Mouse (Mus musculus) cerebellum, adult (tissue): ENCODE data around the gene Nrn1.

Experiments
- ATAC-seq: cut with Nextera tagmentation; 2 replicates; pipeline ENCODE4 v1.9.2; 2017; ENCODE audit warnings: mild to moderate bottlenecking, moderate library complexity, mixed read lengths; ENCODE audit not compliant: insufficient number of reproducible peaks, low FRiP score, low TSS enrichment

Nrn1 gene

GRCm38 (mm10) chr13:36734731-36735571 lies at the start of gene Nrn1:
Gene Nrn1, minus strand, starts transcription at chr13:36735131.
- ATAC-seq: peak; percentile 27

- no peak for ATAC-seq
These were observed 44.7 kb upstream of the Nrn1 start for GRCm38 (mm10) chr13:36779626-36780025.

- ATAC-seq: no peak
These were observed 31.9 kb upstream of the Nrn1 start for GRCm38 (mm10) chr13:36766801-36767200.

- ATAC-seq: no peak
These were observed 16.9 kb upstream of the Nrn1 start for GRCm38 (mm10) chr13:36751861-36752260.

- no peak for ATAC-seq
These were observed 15.1 kb upstream of the Nrn1 start for GRCm38 (mm10) chr13:36750056-36750455.

- peak; percentile 43 for ATAC-seq
These were observed 1.7 kb upstream of the Nrn1 start for GRCm38 (mm10) chr13:36736619-36736996.

- peak; percentile 76 for ATAC-seq
These were observed 1.1 kb upstream of the Nrn1 start for GRCm38 (mm10) chr13:36735901-36736618.

GRCm38 (mm10) chr13:36733989-36734690 lies 791 bp downstream of the Nrn1 start:
- peak; percentile 11; the same call in 1 of the 2 replicates for ATAC-seq

- no peak for ATAC-seq
These were observed 1.4 kb downstream of the Nrn1 start for GRCm38 (mm10) chr13:36733566-36733965.

GRCm38 (mm10) chr13:36732891-36733490 lies 1.9 kb downstream of the Nrn1 start:
- ATAC-seq: no peak

- no peak for ATAC-seq
These were observed 2.9 kb downstream of the Nrn1 start for GRCm38 (mm10) chr13:36731931-36732461.

GRCm38 (mm10) chr13:36731016-36731930 lies 3.7 kb downstream of the Nrn1 start:
- 0 out of 2 replicates have a peak, but pooled peaks have one; percentile 18 for ATAC-seq

GRCm38 (mm10) chr13:36730341-36730761 lies 4.6 kb downstream of the Nrn1 start:
- no peak for ATAC-seq

GRCm38 (mm10) chr13:36729731-36730340 lies 5.1 kb downstream of the Nrn1 start:
- no peak for ATAC-seq

GRCm38 (mm10) chr13:36728509-36728908 lies 6.4 kb downstream of the Nrn1 start:
- ATAC-seq: no peak

GRCm38 (mm10) chr13:36727779-36728470 lies 7.0 kb downstream of the Nrn1 start:
- no peak for ATAC-seq

- peak; percentile 11 for ATAC-seq
These were observed 7.8 kb downstream of the Nrn1 start for GRCm38 (mm10) chr13:36726951-36727778.
